Mouse (Mus musculus) cerebral cortex, adult 2 months (tissue): Measurements from ENCODE around the gene Runx2.

ENCODE experiments used
- WGBS: fragments of 180-500 bp; shearing (Covaris S2); methylation state at CpG from one replicate; pipeline ENCODE4 v1.1.7; 2018; 5-methylcytosine and 5-hydroxymethylcytosine counted together

Gene Runx2

DNA sequence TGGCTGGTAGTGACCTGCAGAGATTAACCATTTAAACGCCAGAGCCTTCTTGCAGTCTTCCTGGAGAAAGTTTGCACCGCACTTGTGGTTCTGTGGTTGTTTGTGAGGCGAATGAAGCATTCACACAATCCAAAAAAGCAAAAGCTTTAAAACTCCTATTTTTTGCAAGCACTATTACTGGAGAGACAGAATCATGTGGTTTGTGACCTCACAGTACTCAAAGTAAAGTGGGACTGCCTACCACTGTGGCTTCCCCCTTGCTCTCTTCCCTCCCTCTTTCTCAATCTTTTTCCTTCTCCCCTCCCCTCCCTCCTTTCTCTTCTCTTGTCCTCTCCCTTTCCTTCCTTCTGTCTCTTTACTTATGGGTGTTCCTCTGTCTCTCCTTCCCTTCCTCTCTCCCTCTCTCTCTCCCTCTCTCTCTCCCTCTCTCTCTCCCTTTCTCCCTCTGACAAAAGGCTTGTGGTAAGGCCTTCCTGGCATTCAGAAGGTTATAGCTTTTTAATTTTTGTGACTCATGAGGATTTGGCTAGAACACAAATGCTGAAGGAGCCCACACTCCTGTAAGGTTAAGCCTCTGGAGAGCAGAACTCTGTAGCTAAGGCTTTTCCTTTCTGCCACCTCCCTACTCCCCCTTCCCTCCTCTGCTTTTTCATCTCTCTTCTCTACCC, at the start of gene Runx2:
Runx2 (minus strand) TSS at position 290 of the 668 bp plus-strand sequence.
- 55% methylated on average over 3 of the region's 3 CpGs for WGBS

DNA sequence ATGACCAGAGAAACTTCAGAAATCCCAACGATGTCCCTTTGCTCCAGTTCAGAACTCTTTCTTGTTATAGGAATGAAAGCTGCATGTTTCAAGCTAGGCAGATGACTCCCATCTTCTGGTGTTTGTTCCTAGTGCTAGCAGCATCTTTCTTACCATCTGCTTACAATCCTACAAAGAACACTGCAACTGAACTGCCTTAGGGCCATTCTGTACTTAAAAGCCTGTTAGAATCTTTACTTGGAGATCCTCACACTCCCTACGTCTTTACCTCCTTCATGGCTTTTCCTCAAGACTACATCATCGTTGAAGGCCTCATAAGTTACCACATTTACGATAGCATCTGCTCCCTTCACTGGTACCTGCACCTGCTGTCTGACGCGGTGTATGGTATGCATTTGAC, 48.6 kb upstream of the Runx2 start:
- WGBS: 77% methylated on average over 6 of the region's 6 CpGs

GRCm38 (mm10) chr17:44842184-44842583, 27.6 kb upstream of the Runx2 start:
- WGBS: 36% methylated on average over 4 of the region's 4 CpGs

DNA sequence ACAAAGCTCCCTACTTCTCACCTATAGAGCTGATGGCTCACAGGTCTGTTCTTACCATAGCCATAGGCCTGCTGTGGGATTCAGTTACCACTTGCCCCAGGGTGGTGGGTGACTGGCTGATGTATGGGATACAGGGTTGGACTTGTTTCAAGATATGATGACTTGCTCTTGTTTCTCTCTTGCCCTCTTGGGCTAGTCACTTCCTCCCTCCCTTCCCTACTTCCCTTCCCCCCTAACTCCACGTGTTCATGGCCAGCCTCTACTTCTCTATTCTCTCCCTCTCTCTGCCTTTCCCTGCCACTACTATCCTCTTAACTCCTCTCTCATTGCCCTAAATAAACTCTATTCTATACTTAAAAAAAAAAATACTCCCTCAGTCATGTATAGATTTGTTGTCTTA, 16.6 kb upstream of the Runx2 start:
- WGBS: 100% methylated on average over 1 of the region's 1 CpGs

- WGBS: 95% methylated on average over 3 of the region's 3 CpGs
Measured at GRCm38 (mm10) chr17:44829587-44829986, 15.0 kb upstream of the Runx2 start.

DNA sequence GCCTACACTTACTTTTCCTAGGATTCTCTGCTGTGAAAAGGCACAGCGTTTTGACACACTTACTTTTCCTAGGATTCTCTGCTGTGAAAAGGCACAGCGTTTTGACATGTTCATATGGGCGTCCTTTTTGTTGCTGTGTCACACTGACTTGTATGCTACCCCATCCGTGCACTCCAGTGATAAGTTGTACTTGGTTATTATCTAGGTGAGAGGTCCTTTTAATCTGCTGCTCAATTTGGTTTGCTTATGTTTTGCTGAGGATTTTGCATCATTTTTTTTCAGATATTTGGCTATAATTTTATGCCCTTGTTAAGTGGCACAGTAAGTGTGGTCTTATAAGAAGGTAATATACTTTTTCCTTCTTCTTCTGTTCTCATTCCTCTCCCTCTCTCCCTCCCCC, 13.4 kb upstream of the Runx2 start:
- WGBS: 87% methylated on average over 4 of the region's 4 CpGs

DNA sequence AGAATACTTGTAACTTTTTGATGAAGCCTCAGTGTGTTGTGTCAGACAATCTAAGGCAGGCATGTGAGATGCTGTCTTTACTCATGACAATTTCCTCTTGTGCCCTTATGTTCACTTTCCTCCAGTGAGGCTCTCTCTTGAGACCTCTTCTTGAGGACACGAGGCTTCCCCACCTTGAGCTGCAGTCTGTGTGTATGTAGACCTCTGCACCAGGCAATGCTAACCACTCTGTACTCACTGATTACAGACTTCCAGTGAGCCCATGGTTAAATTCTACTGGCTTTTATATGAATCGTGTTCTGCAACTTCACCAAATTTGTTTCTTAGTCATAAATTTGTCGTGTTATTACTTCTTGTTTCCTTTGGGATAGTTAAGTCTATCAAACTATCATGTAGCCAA, 12.5 kb upstream of the Runx2 start:
- 87% methylated on average over 3 of the region's 3 CpGs for WGBS

DNA sequence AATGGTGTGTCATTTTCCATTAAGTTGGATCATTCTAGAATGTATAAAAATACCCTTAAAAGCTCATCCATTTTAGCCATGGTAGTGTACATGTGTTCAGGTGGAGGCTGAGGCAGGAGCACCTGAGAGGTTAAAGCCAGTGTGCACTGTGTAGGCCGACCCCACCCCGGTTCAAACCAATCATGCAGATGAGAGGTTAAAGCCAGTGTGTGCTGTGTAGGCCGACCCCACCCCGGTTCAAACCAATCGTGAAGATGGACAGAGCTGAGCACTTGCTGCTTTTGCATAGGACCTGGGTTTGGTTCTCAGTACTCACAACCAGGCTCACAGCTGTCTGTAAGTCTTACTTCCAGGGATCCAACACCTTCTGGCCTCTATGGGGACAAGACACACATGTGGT, 7.3 kb upstream of the Runx2 start:
- 96% methylated on average over 5 of the region's 5 CpGs for WGBS

DNA sequence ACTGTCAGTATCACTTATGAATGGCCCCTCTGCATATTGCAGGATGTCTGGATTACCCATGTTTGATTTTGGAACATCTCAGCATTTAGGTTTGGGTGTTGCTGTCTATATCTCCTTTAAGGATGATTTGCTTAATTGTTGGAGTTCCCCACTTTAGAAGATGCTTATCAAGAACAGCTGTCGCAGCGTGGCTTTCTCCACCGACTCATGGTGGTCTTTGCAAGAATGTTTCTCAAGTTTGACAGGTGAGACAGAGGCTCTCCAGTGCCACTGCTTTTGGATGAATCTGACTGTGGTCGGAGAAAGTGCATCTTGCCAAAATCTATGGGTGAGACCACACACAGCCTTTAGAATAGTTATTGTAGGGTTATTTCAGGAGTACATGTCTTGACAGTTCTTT, 5.2 kb upstream of the Runx2 start:
- WGBS: 87% methylated on average over 4 of the region's 4 CpGs

DNA sequence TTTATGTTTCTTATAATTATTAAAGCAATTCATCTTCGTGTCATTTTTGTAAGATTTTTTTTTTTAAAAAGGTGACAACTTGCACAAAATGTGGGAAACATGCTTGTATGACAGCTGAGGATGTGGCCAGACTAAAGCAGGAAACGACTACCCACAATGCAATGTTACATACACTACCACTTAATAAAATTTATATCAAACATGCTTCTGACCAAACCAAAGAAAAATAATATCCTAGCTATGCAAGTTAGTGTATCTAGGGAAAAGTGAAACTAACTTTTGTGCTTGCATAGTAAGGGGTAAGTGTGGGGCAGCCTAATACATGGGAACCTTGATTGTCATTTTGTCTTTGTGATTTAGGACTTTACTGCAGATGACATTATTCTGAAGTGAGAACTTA, 4.2 kb upstream of the Runx2 start:
- 81% methylated on average over 2 of the region's 2 CpGs for WGBS

GRCm38 (mm10) chr17:44807031-44807430, 7.6 kb downstream of the Runx2 start:
- WGBS: 98% methylated on average over 1 of the region's 1 CpGs

DNA sequence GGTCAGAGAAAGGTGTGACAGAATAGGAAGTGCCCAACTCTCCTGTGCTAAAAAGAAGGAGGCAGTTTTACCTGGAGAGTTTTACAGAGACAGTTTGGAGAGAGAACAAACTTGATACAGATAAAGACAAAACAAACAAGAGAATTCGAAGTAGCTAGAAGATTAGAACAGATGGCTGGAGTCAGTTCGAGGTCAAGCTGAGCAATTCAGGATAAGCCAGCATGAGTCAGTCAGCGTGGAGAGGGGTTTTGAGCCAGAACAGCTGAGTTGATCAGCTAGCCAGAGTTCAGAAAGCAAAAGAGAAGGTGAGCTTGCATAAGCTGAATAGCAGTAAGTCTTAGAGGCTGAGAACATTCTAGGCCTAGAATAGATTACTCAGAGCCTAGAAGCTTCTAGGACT, 17.3 kb downstream of the Runx2 start:
- 74% methylated on average over 3 of the region's 3 CpGs for WGBS

DNA sequence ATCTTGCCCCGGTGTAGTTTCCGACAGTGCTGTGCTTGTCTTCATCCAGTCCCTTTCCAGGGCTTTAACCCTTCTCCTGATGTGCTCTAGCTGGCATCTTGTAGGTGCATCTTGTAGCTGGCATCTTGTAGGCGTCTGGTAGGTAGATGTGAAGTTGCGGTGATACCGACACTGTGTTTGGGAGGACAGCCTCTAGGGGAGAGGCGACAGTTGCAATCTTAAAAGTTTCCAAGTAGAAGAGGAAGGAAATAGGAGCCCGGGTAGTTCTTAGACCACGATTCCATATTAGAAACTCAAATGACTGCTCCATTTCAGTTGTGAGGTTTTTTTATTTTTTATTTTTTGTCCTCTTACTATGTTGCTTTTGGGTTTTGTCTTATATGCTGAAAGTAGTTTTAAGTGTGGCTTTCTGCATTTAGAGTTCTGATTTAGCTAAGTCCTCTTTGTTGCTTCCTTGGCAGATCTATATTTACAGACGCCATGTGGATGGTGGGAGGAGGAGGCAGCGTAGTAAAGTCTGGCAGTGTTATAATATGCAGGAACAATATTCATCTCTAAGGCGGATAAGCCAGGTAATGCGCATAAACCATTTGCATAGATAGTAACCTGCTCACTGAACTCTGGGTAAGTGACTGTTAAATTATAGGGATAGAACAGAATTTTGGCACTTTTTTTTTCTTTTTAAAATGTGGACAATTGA, 22.2 kb downstream of the Runx2 start:
- WGBS: 43% methylated on average over 12 of the region's 12 CpGs

- WGBS: 79% methylated on average over 5 of the region's 5 CpGs
Measured at GRCm38 (mm10) chr17:44788982-44789747, 25.4 kb downstream of the Runx2 start.

- WGBS: 87% methylated on average over 2 of the region's 2 CpGs
Measured at GRCm38 (mm10) chr17:44783143-44783542, 31.5 kb downstream of the Runx2 start.

- 94% methylated on average over 4 of the region's 4 CpGs for WGBS
Measured at GRCm38 (mm10) chr17:44782366-44782765, 32.2 kb downstream of the Runx2 start.

DNA sequence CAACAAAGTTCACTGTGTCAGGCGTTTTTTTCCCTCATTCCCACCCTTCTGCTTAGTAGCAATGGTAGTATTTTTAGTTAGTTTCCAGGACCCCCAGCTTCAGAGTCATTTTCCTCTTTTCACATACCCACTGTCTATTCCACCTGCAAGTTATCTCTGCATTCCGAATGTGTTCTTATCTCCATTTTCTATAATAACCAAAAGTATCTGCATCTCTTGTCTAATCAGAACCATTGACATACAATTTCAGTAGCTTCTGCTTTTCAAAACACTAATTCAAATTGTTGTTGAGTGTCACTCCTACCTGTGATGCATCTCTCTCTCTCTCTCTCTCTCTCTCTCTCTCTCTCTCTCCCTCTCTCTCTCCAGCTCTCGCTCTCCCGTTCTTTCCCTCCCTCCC, 34.2 kb downstream of the Runx2 start:
- WGBS: 81% methylated on average over 4 of the region's 4 CpGs

DNA sequence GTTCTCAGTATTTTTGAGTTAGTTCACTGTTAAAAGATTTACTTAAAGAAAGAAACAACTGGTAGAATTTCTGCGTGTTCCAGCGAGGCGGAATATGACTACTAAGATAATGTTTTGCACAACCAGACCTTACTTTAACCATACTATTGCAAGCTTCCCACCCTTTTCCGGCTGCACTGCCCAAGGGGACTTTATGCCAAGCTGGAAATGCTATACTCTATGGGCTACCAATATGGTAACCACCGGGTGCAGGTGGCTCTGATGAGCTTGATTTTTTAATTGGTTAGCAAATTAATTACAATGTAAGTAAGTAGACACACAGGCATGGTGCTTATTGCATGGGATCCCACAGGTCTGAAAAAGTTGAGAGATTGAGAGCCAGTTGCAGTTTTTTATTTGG, 36.5 kb downstream of the Runx2 start:
- 33% methylated on average over 5 of the region's 5 CpGs for WGBS

- under 1% methylated on average over 35 of the region's 35 CpGs for WGBS
Measured at GRCm38 (mm10) chr17:44777337-44777804, 37.2 kb downstream of the Runx2 start.

DNA sequence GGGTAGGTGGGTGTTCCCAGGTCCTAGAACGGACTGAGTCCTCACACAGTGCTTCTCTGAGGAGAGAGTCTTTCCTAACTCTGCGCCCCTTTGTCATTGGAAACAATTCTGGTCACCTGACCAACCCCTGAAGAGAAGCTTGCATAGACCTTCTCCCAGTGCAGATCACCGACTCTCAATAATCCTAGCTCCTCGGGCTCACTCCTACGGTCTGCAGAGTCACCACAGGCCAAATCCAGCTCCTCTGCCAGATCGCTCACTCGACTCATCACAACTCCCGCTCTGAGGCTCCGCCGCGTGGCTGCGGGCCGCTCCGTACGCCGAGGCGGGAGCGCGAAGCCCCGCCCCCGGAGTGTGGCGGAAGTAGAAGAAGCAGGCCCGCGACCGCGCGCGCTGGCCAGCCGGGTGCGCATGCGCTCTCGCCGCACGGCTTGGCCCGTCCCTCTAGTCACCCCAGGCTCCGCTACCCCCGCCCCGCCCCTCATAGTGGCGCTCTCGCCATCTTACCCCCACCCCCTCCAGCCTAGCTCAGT, 37.8 kb downstream of the Runx2 start, which contains the start of gene Supt3:
Supt3 (plus strand) TSS at position 415 of the 533 bp plus-strand sequence.
- under 1% methylated on average over 40 of the region's 40 CpGs for WGBS

DNA sequence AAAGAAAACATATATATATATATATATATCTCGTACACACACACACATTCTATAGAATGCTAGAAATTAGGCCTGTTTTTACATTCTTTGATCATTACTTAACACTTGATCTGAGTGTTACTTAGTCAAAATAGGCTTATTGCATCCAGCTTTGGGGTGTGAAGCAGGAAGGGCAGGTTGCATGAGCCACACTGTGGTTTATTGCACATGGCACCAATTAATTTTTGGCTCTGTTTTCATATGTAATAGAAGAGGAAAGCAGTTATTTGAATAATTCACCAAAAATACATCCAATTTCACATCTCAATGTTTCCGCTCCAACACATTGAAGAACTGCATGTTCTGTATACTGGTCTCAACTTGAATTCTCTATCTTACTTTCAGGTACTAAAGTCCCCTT, 42.0 kb downstream of the Runx2 start:
- WGBS: 94% methylated on average over 2 of the region's 2 CpGs

DNA sequence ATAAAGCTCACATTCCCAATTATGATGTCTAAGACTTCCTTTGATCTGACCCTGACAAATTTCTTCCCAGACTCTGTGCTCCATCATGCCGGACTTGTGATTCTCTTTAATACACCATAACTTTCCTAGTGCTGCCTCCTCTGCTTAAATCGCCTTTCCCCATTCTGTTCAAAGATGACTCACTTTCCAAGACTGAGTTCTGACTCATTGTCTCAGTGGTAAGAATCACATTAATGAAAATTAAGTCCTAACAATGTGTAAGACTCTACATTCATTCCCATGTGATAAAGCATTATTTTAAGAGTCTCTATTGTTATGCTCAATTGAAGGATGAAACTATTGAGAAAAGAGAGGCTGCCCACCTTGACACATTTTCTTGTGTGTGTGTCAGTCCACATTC, 43.7 kb downstream of the Runx2 start:
- 61% methylated on average over 2 of the region's 2 CpGs for WGBS
